Mouse (Mus musculus) neural tube, embryonic 14.5 days (tissue): Measurements from ENCODE around the gene Adgra1. TPM values are rescaled to one million over a fixed set of nuclear protein-coding genes. Genes with fewer than 3 reads are reported as not detected.
A peak's percentile ranks its signal among the peaks of the same experiment; 100 is the strongest.

ENCODE experiments used
- ATAC-seq: fragments of 200-750 bp; cut with Nextera tagmentation; 2 replicates; pipeline ENCODE4 v1.8.0; 2017; ENCODE audit warnings: low read depth, mild to moderate bottlenecking, moderate TSS enrichment, moderate library complexity
- H3K27ac ChIP-seq: fragments of 300-500 bp; sonication (generic); 2 replicates; pipeline ENCODE4 v1.5.1; 2014; ENCODE audit warnings: low read depth, mild to moderate bottlenecking, control low read depth, low read length, moderate library complexity, mixed read lengths
- H3K27me3 ChIP-seq: fragments of 300-500 bp; sonication (generic); 2 replicates; pipeline ENCODE4 v1.6.1; 2014; ENCODE audit warnings: low read length; ENCODE audit not compliant: control insufficient read depth, insufficient read depth
- H3K36me3 ChIP-seq: fragments of 300-500 bp; sonication (generic); 2 replicates; pipeline ENCODE4 v1.6.1; 2014; ENCODE audit warnings: low read length, mixed read lengths; ENCODE audit not compliant: control insufficient read depth, insufficient read depth
- H3K4me1 ChIP-seq: fragments of 300-500 bp; sonication (generic); 2 replicates; pipeline ENCODE4 v1.6.1; 2014; ENCODE audit warnings: low read length; ENCODE audit not compliant: control insufficient read depth, insufficient read depth
- H3K4me2 ChIP-seq: fragments of 300-500 bp; sonication (generic); 2 replicates; pipeline ENCODE4 v1.6.1; 2014; ENCODE audit warnings: mild to moderate bottlenecking, low read depth, low read length, control low read depth
- H3K4me3 ChIP-seq: fragments of 300-500 bp; sonication (generic); 2 replicates; pipeline ENCODE4 v1.5.1; 2014; ENCODE audit warnings: low read depth, low read length, control low read depth, mixed read lengths
- H3K9ac ChIP-seq: fragments of 300-500 bp; sonication (generic); replicated peaks from 2 replicates; pipeline ENCODE4 v1.6.1; 2014; ENCODE audit warnings: low read depth, mild to moderate bottlenecking, control low read depth, low read length, mixed read lengths
- H3K9me3 ChIP-seq: fragments of 300-500 bp; sonication (generic); 2 replicates; pipeline ENCODE4 v1.6.1; 2016; ENCODE audit warnings: low read length; ENCODE audit not compliant: control insufficient read depth
- WGBS: fragments of 180-500 bp; shearing (Covaris S2); extraction: QIAGEN DNeasy Blood & Tissue Kit; methylation state at CpG from one replicate; pipeline ENCODE4 v1.1.7; 2014; 5-methylcytosine and 5-hydroxymethylcytosine counted together
- polyA plus RNA-seq: library from polyadenylated mRNA; unstranded; fragments of >200 nt; fragmentation: Nextera tagmentation; extraction: Ambion mirVana; gene quantifications from 2 replicates; pipeline ENCODE4 v1.2.1, GENCODE M21; 2014

The Adgra1 gene
- 25.0 and 26.4 TPM in 2 replicates for polyA plus RNA-seq

DNA sequence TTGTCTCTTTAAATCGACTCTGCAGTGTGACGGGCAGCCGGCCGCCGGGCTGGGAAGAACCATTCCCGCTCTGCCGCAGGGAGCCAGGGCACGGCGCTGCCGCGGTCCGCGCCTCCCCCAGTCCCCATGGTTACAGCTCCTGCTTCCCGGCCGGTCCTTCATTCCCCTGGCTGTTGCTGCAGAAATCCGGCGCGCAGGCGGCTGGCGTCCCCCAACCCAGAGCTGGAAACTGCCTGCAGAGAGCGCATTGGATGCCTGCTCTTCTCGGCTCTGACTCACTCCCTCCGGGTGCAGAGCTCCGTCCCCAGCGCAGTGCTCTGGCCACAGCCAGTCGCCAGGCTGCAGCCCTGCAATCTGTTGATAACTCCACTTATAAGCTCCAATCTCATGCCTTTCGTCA, at the start of gene Adgra1:
TSS of gene Adgra1 (plus strand) at position 139 of the 400 bp plus-strand sequence.
- H3K4me1 ChIP-seq = peaks cover 24% of the 10 kb centered on the region
- peak within 1 kb of the TSS; percentile 22 for H3K4me3 ChIP-seq
- H3K9me3 ChIP-seq = no peaks in the 10 kb centered on the region
- H3K27me3 ChIP-seq = no peaks in the 10 kb centered on the region
- H3K4me2 ChIP-seq = peak within 1 kb of the TSS; percentile 45
- no peaks in the 10 kb centered on the region for H3K36me3 ChIP-seq
- peak within 1 kb of the TSS; percentile 76 for H3K27ac ChIP-seq
- peak within 1 kb of the TSS; percentile 2 for H3K9ac ChIP-seq
- peak; percentile 88 for ATAC-seq
- under 1% methylated on average over 27 of the region's 27 CpGs for WGBS

DNA sequence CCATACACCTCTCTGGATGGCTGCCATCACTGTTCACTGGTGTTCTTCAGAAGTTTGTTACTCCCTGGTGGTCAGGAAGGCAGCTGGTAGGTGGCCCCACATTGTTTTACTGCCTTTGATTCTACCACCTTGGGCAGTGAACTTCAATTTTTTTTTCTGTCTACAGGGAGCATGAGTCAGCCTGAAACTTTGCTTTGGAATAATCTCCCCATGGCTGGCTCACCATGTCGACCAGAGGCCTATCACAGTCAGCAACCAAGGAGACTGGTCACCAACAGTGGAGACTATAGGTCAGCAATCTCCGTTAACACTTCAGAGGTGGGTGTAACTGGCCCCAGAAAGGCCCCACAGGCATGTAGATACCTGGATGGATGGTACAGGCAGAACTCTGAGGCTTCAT, 46.6 kb upstream of the Adgra1 start:
- Histone ChIP-seq H3K4me3 (no peak overlapping the region), H3K4me1 (no peaks in the 10 kb centered on the region), H3K27me3 (no peaks in the 10 kb centered on the region), H3K36me3 (no peaks in the 10 kb centered on the region), H3K9me3 (no peaks in the 10 kb centered on the region), H3K27ac (no peak overlapping the region), H3K4me2 (no peak overlapping the region), H3K9ac (no peak overlapping the region)
- no peak for ATAC-seq
- 89% methylated on average over 2 of the region's 2 CpGs for WGBS

DNA sequence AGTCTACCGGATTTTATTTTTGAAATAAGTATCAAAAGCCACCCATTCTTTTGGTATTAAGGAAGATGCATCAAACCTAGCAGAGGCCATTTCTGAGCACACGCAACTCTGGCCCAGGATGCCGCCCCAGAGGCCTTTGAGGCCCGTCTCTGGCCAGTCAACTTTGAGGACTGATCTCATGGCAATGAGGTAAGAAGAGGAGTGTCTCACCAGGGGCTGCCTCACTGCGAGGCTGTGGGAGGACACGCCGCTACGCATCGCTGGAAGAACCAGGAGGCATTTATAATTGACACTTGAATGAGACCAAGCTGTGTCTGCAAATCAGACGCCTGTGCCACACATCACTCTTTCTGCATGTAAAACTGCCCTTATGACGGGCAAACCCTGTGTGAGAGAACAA, 45.0 kb upstream of the Adgra1 start:
- Histone ChIP-seq H3K27ac (no peak overlapping the region), H3K4me2 (no peak overlapping the region), H3K36me3 (no peaks in the 10 kb centered on the region), H3K9me3 (no peaks in the 10 kb centered on the region), H3K9ac (no peak overlapping the region), H3K4me3 (no peak overlapping the region), H3K27me3 (no peaks in the 10 kb centered on the region), H3K4me1 (no peaks in the 10 kb centered on the region)
- WGBS = 74% methylated on average over 11 of the region's 11 CpGs
- ATAC-seq = no peak

DNA sequence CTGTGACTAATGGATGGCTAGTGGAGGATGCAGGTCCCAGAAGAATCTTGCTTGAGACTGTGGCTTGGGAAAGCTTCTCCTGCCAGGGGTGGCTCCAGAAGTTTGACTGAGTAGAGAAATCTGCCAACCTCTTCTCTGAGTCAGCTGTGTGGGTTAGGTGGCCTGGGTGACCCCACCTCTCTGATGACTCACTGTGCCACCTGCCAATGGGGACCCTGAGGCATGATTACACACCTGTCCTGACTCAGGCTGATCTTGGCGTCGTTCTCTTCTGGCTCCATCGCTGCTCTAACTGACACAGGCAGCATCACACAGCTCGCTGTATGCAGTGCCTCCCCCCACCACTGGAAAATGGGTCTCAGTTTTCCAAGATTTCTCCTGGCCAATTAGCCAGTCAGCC, 44.3 kb upstream of the Adgra1 start:
- no peaks in the 10 kb centered on the region for H3K9me3 ChIP-seq
- no peaks in the 10 kb centered on the region for H3K4me1 ChIP-seq
- H3K36me3 ChIP-seq = no peaks in the 10 kb centered on the region
- no peak overlapping the region for H3K4me2 ChIP-seq
- ATAC-seq = no peak
- no peaks in the 10 kb centered on the region for H3K27me3 ChIP-seq
- WGBS = 88% methylated on average over 4 of the region's 4 CpGs
- H3K27ac ChIP-seq = no peak overlapping the region
- no peak overlapping the region for H3K9ac ChIP-seq
- H3K4me3 ChIP-seq = no peak overlapping the region

DNA sequence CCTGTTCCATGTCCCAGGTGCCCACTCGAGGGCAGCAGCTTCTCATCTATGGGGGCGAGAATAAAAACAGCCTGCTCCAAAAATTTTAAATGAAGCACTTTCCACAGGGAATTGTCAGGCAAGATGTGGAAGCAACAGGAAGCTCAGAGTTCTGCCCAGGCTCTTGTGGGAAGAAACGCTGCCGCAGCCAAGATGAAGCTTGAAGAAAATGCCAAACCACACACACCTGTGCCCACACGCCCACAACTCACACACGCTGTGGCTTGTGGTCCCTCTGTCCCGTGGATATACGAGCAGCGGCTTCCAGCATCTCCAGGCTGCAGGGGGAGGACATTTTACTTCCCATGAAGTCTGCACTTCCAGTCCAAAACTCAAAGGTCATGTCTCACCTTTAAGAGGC, 42.4 kb upstream of the Adgra1 start:
- 88% methylated on average over 9 of the region's 9 CpGs for WGBS
- Histone ChIP-seq H3K4me2 (no peak overlapping the region), H3K9me3 (no peaks in the 10 kb centered on the region), H3K36me3 (no peaks in the 10 kb centered on the region), H3K4me3 (no peak overlapping the region), H3K9ac (no peak overlapping the region), H3K27ac (no peak overlapping the region), H3K4me1 (no peaks in the 10 kb centered on the region), H3K27me3 (no peaks in the 10 kb centered on the region)
- ATAC-seq = no peak

DNA sequence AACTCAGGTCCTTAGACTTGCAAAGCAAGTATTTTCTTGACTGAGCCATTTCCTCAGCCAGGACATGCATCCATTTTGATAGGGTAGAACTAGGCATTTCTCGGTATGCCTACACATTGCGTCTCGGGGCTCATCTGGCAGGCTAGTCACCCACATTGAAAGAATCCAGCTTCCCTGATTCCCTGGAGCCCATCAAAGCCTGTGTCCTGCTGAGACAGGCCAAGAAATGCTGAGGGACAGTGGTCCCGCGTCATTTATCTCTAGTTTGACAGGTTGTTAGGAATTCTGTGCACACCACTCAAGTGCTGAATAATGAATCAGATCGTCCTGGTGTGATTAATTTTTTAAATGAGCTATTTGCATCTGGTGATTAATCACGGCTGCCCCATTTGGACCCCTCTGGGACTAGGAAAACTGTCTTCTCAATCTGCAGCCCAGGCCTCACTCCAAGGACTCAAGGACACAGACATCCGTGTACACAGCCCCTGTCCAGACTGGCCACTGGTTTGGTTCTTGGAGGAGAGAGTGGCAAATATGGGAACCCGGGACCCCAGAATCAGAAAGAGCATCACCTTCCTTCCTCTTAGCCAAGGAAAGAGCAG, 38.9 kb upstream of the Adgra1 start:
- 42% methylated on average over 9 of the region's 9 CpGs for WGBS
- Histone ChIP-seq H3K4me3 (no peak overlapping the region), H3K9me3 (no peaks in the 10 kb centered on the region), H3K4me2 (no peak overlapping the region), H3K9ac (no peak overlapping the region), H3K36me3 (no peaks in the 10 kb centered on the region), H3K27me3 (no peaks in the 10 kb centered on the region), H3K27ac (no peak overlapping the region), H3K4me1 (no peaks in the 10 kb centered on the region)
- ATAC-seq = peak; percentile 17; the same call in 1 of the 2 replicates

DNA sequence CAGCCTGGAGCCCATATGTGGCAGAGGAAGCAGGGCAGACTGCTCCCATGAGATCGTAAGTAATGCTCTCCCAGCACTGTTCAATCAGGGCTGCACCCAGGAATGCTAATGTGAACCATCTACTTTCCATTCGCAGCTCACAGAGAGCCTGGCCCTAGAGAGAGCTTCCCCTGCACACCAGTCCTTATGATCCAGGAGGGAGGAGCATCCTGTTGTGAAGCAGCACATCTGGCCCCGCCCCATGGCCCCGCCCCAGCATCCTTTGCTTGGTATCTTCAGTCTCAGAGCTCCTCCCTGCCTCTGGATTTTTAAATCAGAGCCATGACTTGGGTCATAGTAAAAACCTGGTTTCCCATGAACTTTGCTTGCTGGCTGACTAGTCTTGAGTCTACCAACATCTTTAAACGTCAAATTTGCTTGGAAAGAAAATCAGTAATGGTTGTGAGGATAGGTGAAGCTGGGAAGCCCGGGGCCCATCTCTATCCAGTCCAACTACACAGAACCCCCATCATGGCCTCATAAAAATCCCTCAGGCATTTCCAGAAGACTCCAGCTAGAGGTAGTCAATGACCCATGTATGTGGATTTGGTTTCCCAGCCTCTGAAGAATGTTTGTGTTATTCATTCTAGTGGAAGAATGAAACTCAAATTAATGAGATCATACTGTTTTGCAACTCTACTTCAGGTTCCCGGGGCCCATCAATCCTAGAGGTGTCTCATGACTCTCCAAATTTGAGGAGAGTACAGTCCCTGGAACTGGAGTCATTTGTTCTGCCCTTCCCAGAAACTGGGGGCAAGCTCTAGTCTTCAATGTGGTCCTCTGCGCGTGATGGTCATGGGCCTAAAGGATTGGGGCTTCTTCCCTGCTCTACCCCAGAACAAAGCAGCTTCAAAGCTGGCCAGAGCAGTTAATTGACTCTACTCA, 36.5 kb upstream of the Adgra1 start:
- no peak overlapping the region for H3K9ac ChIP-seq
- WGBS = 69% methylated on average over 9 of the region's 9 CpGs
- H3K27me3 ChIP-seq = no peaks in the 10 kb centered on the region
- H3K4me3 ChIP-seq = no peak overlapping the region
- no peaks in the 10 kb centered on the region for H3K36me3 ChIP-seq
- no peak overlapping the region for H3K4me2 ChIP-seq
- ATAC-seq = no peak
- H3K9me3 ChIP-seq = no peaks in the 10 kb centered on the region
- H3K27ac ChIP-seq = no peak overlapping the region
- H3K4me1 ChIP-seq = no peaks in the 10 kb centered on the region

DNA sequence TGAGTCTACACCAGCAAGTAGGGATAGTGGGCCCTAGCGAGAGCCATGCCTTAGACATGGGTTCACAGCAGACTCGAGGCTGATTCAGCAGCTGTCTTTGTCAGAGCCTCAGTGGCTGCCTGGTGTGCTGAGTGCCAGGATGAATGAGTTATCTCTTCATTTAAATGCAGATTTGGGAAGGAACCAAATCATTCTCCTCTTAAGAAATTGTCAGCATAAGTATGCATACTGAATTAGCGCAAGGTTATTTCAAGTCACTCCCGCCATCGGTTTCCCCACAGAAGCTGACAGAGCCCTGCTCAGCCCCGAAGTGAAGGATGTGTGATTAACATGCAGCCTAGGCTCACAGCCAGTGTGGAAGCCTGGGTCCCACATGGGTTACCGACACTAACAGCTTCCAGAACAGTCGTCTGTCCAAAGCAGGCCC, 27.8 kb upstream of the Adgra1 start:
- H3K4me3 ChIP-seq = no peak overlapping the region
- ATAC-seq = peak; percentile 38; the same call in 1 of the 2 replicates
- H3K9ac ChIP-seq = no peak overlapping the region
- no peak overlapping the region for H3K27ac ChIP-seq
- 0 out of 2 replicates have a peak, but pooled peaks cover 2% of the 10 kb centered on the region for H3K4me1 ChIP-seq
- H3K36me3 ChIP-seq = no peaks in the 10 kb centered on the region
- no peak overlapping the region for H3K4me2 ChIP-seq
- no peaks in the 10 kb centered on the region for H3K27me3 ChIP-seq
- no peaks in the 10 kb centered on the region for H3K9me3 ChIP-seq
- WGBS = 25% methylated on average over 8 of the region's 8 CpGs

DNA sequence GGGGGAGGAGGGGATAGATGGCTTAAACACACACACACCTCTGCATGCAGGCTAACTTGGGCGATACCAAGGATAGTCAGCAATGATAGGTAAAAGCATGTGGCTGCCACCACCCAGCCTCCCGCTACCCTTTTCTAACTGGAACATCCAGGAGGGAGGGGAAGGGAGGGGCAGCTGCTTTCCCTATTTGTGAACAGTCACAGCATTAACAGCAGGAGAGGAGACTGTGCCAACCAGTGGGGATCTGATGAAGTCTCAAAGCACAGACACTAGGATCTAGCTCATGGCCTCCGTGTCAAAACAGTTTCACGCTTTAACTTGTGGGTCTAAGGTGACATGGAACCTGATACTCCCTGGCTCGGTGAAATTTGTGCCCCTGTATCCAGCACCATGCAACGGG, 23.9 kb upstream of the Adgra1 start:
- no peak overlapping the region for H3K27ac ChIP-seq
- no peak overlapping the region for H3K4me3 ChIP-seq
- no peak overlapping the region for H3K4me2 ChIP-seq
- 77% methylated on average over 6 of the region's 6 CpGs for WGBS
- H3K4me1 ChIP-seq = 0 out of 2 replicates have a peak, but pooled peaks cover 2% of the 10 kb centered on the region
- no peak overlapping the region for H3K9ac ChIP-seq
- H3K36me3 ChIP-seq = no peaks in the 10 kb centered on the region
- no peaks in the 10 kb centered on the region for H3K27me3 ChIP-seq
- no peaks in the 10 kb centered on the region for H3K9me3 ChIP-seq
- ATAC-seq = no peak
